Mouse (Mus musculus) embryonic stem cell, embryonic (primary cell): ENCODE measurements around the gene Nsun7.

Source experiments
- CTCF ChIA-PET, 4 experiments: fragments of 300-600 bp in 2 of 4; fragments of 350-600 bp in 2 of 4; sonication (Branson Sonifier 250); formaldehyde crosslinking; loops; one replicate each; lab custom pipeline; 2022; ENCODE audit warnings: inconsistent platforms in 2 of 4; lab: Charles Lee
- POLR2A ChIA-PET, 4 experiments: fragments of 300-600 bp in 2 of 4; fragments of 350-600 bp in 2 of 4; sonication (Branson Sonifier 250); formaldehyde crosslinking; loops; one replicate each; lab custom pipeline; 2022; ENCODE audit warnings: antibody characterized with exemption in 4 of 4, inconsistent platforms in 1 of 4; lab: Charles Lee

The Nsun7 gene

GRCm38 (mm10) chr5:66259756-66260448 is at the start of gene Nsun7:
Nsun7 (plus strand) TSS chr5:66259897.
- ChIA-PET CTCF (interaction anchor here (0.5 to 1.5 kb wide), 9 partner anchors 12 to 255 kb away, joined by 3 to 5 read pairs (median 3); no protein-coding TSS in a partner anchor), POLR2A (interaction anchor here in 3 of 4 experiments (0.6 to 1.4 kb wide), 6 partner anchors 9 to 740 kb away, joined by 3 to 7 read pairs (median 5); partner anchors contain the start of gene Uchl1 (in 2 of the 3))

- ChIA-PET POLR2A (interaction anchor here (0.6 to 2.3 kb wide), 56 partner anchors 8 to 865 kb away, joined by 3 to 27 read pairs (median 4); partner anchors contain the start of genes Uchl1 (in 2 of the 4), Apbb2 (in 1 of the 4) and Ugdh (in 1 of the 4)), CTCF (interaction anchor here in 3 of 4 experiments (0.6 to 0.9 kb wide), 8 partner anchors 9 to 276 kb away, joined by 3 to 4 read pairs (median 3); no protein-coding TSS in a partner anchor)
Observed at GRCm38 (mm10) chr5:66214395-66214935, 45.2 kb upstream of the Nsun7 start.

GRCm38 (mm10) chr5:66215569-66216277 is 44.0 kb upstream of the Nsun7 start:
- CTCF ChIA-PET: no interaction called here

GRCm38 (mm10) chr5:66219692-66220091 is 40.0 kb upstream of the Nsun7 start:
- ChIA-PET POLR2A (interaction anchor here in 3 of 4 experiments (0.6 to 2.0 kb wide), 10 partner anchors 10 to 768 kb away, joined by 3 to 12 read pairs (median 4); no protein-coding TSS in a partner anchor), CTCF (interaction anchor here in 3 of 4 experiments (0.6 to 1.2 kb wide), 4 partner anchors 10 to 456 kb away, joined by 3 to 10 read pairs (median 3); no protein-coding TSS in a partner anchor)

More at GRCm38 (mm10) chr5:66215569-66216277, 44.0 kb upstream of the Nsun7 start:
- POLR2A ChIA-PET: interaction anchor here in 2 of 4 experiments (1.2 to 2.3 kb wide), 10 partner anchors 11 to 461 kb away, joined by 3 to 21 read pairs (median 6); partner anchors contain the start of gene Uchl1 (in 1 of the 2)

- CTCF ChIA-PET: no interaction called here
- POLR2A ChIA-PET: interaction anchor here in 2 of 4 experiments (0.8 to 1.6 kb wide), 4 partner anchors 15 to 470 kb away, joined by 3 to 4 read pairs (median 3); no protein-coding TSS in a partner anchor
Observed at GRCm38 (mm10) chr5:66220620-66221019, 39.1 kb upstream of the Nsun7 start.

GRCm38 (mm10) chr5:66222916-66223315 is 36.8 kb upstream of the Nsun7 start:
- CTCF ChIA-PET: interaction anchor here in 3 of 4 experiments (0.6 kb wide), 4 partner anchors 157 to 793 kb away, joined by 3 to 5 read pairs (median 4); no protein-coding TSS in a partner anchor
- POLR2A ChIA-PET: interaction anchor here (0.6 to 1.9 kb wide), 14 partner anchors 8 to 453 kb away, joined by 3 to 10 read pairs (median 3); partner anchors contain the start of gene Uchl1 (in 1 of the 4)

- CTCF ChIA-PET: no interaction called here
- POLR2A ChIA-PET: interaction anchor here in 3 of 4 experiments (1.0 to 1.5 kb wide), 8 partner anchors 10 to 449 kb away, joined by 3 to 14 read pairs (median 4); partner anchors contain the start of gene Uchl1 (in 1 of the 3)
Observed at GRCm38 (mm10) chr5:66226526-66226925, 33.2 kb upstream of the Nsun7 start.

GRCm38 (mm10) chr5:66231660-66232269 is 27.9 kb upstream of the Nsun7 start:
- ChIA-PET POLR2A (interaction anchor here in 3 of 4 experiments (0.6 to 1.4 kb wide), 7 partner anchors 9 to 446 kb away, joined by 3 to 4 read pairs (median 3); no protein-coding TSS in a partner anchor), CTCF (interaction anchor here in 1 of 4 experiments (0.6 kb wide), 1 partner anchor 796 kb away, joined by 3 read pairs; no protein-coding TSS in a partner anchor)

- POLR2A ChIA-PET: interaction anchor here in 3 of 4 experiments (0.5 to 1.4 kb wide), 8 partner anchors 11 to 446 kb away, joined by 3 to 4 read pairs (median 3); partner anchors contain the start of gene Uchl1 (in 1 of the 3)
- CTCF ChIA-PET: interaction anchor here in 2 of 4 experiments (0.6 to 0.7 kb wide), 4 partner anchors 11 to 797 kb away, joined by 3 to 8 read pairs (median 4); no protein-coding TSS in a partner anchor
Observed at GRCm38 (mm10) chr5:66232456-66232855, 27.2 kb upstream of the Nsun7 start.

- POLR2A ChIA-PET: interaction anchor here in 1 of 4 experiments (0.5 to 1.0 kb wide), 2 partner anchors 89 to 446 kb away, joined by 3 to 4 read pairs; no protein-coding TSS in a partner anchor
- CTCF ChIA-PET: interaction anchor here in 2 of 4 experiments (0.5 to 1.6 kb wide), 4 partner anchors 16 to 282 kb away, joined by 3 to 4 read pairs (median 3); partner anchors contain the start of gene Nsun7 (in 1 of the 2)
Observed at GRCm38 (mm10) chr5:66241894-66242293, 17.8 kb upstream of the Nsun7 start.

- CTCF ChIA-PET: interaction anchor here in 3 of 4 experiments (1.0 to 1.6 kb wide), 5 partner anchors 20 to 281 kb away, joined by 3 to 4 read pairs (median 3); no protein-coding TSS in a partner anchor
- POLR2A ChIA-PET: interaction anchor here in 1 of 4 experiments (1.4 kb wide), 1 partner anchor 20 kb away, joined by 4 read pairs; no protein-coding TSS in a partner anchor
Observed at GRCm38 (mm10) chr5:66243467-66243866, 16.2 kb upstream of the Nsun7 start.

- POLR2A ChIA-PET: interaction anchor here in 1 of 4 experiments (1.4 kb wide), 1 partner anchor 21 kb away, joined by 4 read pairs; no protein-coding TSS in a partner anchor
- CTCF ChIA-PET: interaction anchor here in 2 of 4 experiments (0.6 to 1.5 kb wide), 2 partner anchors 19 to 82 kb away, joined by 4 read pairs; no protein-coding TSS in a partner anchor
Observed at GRCm38 (mm10) chr5:66244043-66244660, 15.5 kb upstream of the Nsun7 start.

- CTCF ChIA-PET: interaction anchor here in 1 of 4 experiments (0.5 kb wide), 1 partner anchor 280 kb away, joined by 3 read pairs; no protein-coding TSS in a partner anchor
- POLR2A ChIA-PET: no interaction called here
Observed at GRCm38 (mm10) chr5:66245958-66246497, 13.7 kb upstream of the Nsun7 start.

- ChIA-PET POLR2A (interaction anchor here in 1 of 4 experiments (0.7 to 0.8 kb wide), 2 partner anchors 176 to 1010 kb away, joined by 3 read pairs; no protein-coding TSS in a partner anchor), CTCF (interaction anchor here in 2 of 4 experiments (0.7 to 0.8 kb wide), 3 partner anchors 71 to 419 kb away, joined by 3 to 5 read pairs (median 3); no protein-coding TSS in a partner anchor)
Observed at GRCm38 (mm10) chr5:66253219-66253618, 6.5 kb upstream of the Nsun7 start.

GRCm38 (mm10) chr5:66255044-66255443 is 4.7 kb upstream of the Nsun7 start:
- ChIA-PET CTCF (interaction anchor here in 2 of 4 experiments (0.5 to 0.6 kb wide), 3 partner anchors 117 to 359 kb away, joined by 3 to 6 read pairs (median 5); no protein-coding TSS in a partner anchor), POLR2A (no interaction called here)
